Mouse (Mus musculus): ENCODE measurements around the gene Poldip3. TPM values are rescaled to one million over a fixed set of nuclear protein-coding genes. Genes with fewer than 3 reads are reported as not detected.

Gene Poldip3
- total RNA-seq, 1 experiment from 2014 or later = 96.3 TPM

GRCm38 (mm10) chr15:83107814-83108213 lies 41.4 kb downstream of the Poldip3 start:
- no peak for ATAC-seq (replicated peaks in 1 of 2; ENCODE audit: insufficient read depth in 1 of 2, low FRiP score in 2 of 2, low TSS enrichment in 1 of 2, low read depth in 1 of 2, poor library complexity in 2 of 2, severe bottlenecking in 2 of 2)

DNA sequence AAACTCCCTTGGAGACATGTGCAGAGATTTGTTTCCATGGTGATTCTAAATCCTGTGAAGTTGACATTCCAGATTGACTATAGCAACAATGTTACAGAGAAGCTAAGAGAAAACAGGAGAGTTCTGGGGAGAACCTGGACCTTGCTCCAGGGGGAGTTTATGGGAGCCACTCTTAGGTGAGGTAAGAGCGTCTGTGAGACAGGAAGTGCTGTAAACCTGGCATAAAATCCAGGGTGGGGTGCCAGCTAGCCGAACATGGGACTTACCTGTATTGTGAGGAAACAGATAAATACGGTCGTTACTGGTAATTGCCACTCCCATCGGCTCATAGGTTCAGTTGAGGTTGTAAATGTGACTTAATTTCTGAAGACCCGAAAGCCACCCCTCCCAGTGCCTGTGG lies 42.8 kb downstream of the Poldip3 start:
- ATAC-seq (replicated peaks in 1 of 2; ENCODE audit: insufficient read depth in 1 of 2, low FRiP score in 2 of 2, low TSS enrichment in 1 of 2, low read depth in 1 of 2, poor library complexity in 2 of 2, severe bottlenecking in 2 of 2) = no peak

GRCm38 (mm10) chr15:83103111-83103510 lies 46.1 kb downstream of the Poldip3 start:
- ATAC-seq (replicated peaks in 1 of 2; ENCODE audit: insufficient read depth in 1 of 2, low FRiP score in 2 of 2, low TSS enrichment in 1 of 2, low read depth in 1 of 2, poor library complexity in 2 of 2, severe bottlenecking in 2 of 2) = no peak

DNA sequence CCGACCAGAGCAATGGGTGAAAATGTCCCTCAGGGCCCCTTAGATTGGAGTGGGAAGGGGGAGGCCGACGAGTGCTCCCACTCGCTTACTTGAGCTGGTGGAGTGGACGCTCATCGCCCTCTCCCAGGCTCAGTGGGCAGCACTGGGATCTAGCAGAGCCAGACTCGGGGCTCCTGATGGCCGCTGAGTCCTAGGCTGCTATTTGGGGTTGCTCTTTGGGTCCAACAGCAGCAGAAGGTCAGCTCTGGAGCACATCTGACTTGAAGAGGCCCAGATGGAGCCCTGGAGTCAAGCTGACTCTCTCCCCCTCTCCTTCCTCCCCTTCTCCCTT lies 48.9 kb downstream of the Poldip3 start:
- no peak for ATAC-seq (replicated peaks in 1 of 2; ENCODE audit: insufficient read depth in 1 of 2, low FRiP score in 2 of 2, low TSS enrichment in 1 of 2, low read depth in 1 of 2, poor library complexity in 2 of 2, severe bottlenecking in 2 of 2)

DNA sequence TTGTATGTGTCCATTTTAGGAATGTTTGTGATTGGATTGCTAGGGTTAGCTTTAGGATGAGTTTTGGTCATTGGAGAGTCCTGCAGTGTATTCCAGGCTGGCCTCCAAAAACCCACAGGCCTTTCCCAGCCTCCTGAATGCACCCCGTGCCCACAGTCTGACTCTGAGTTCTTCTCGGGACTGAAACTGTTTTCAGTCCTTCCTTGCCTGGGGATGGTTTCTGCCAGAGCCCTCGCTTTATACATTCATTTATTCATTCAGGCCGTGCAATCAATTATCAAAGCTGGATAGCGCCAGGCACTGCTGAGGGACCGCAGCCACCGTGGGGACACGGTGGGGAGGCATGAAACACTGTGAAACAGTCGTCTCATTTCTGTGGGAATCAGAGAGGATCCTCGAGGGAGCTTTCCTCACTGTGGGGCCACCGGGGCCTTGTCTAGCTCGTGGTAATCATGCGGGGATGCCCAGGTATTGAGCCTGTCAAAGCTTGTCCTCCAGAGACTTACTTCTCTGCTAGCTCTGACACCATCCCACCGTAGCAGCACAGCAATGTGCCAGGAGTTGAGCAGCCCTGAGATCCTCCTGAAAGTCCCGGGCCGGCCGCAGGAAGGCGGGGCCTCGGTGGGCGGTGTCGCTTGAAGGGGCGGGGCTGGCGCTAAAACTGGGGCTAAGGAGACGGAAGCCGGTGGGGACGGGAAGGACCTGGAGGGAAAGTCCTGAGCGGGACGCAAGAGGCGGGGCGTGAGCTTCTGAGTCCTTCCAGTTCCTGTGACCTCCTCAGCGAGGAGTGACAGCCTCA lies 49.5 kb downstream of the Poldip3 start:
- peak; percentile 95 to 97 for ATAC-seq (replicated peaks in 1 of 2; ENCODE audit: insufficient read depth in 1 of 2, low FRiP score in 2 of 2, low TSS enrichment in 1 of 2, low read depth in 1 of 2, poor library complexity in 2 of 2, severe bottlenecking in 2 of 2)

- ATAC-seq (replicated peaks in 1 of 2; ENCODE audit: insufficient read depth in 1 of 2, low FRiP score in 2 of 2, low TSS enrichment in 1 of 2, low read depth in 1 of 2, poor library complexity in 2 of 2, severe bottlenecking in 2 of 2) = no peak
These were observed 53.2 kb downstream of the Poldip3 start for GRCm38 (mm10) chr15:83095950-83096349.

DNA sequence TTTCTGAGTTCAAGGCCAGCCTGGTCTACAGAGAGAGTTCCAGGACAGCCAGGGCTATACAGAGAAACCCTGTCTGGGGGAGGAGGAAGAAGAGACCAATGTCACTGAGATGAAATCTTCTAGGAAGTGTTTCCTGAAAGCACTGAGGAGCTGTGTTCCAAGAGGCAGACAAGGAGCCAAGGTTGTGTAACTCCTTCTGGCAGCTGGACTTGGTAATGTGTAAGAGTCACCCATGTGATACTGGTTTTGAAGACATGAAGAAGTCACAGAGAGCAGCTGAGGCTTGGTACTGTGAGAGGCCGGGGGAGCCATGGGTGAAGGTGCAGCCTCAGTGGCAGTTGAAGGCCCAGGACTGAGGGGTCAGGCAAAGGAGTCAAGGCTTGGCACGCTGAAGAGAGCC lies 55.5 kb downstream of the Poldip3 start:
- no peak for ATAC-seq (replicated peaks in 1 of 2; ENCODE audit: insufficient read depth in 1 of 2, low FRiP score in 2 of 2, low TSS enrichment in 1 of 2, low read depth in 1 of 2, poor library complexity in 2 of 2, severe bottlenecking in 2 of 2)

GRCm38 (mm10) chr15:83090874-83091273 lies 58.3 kb downstream of the Poldip3 start:
- no peak for ATAC-seq (replicated peaks in 1 of 2; ENCODE audit: insufficient read depth in 1 of 2, low FRiP score in 2 of 2, low TSS enrichment in 1 of 2, low read depth in 1 of 2, poor library complexity in 2 of 2, severe bottlenecking in 2 of 2)

DNA sequence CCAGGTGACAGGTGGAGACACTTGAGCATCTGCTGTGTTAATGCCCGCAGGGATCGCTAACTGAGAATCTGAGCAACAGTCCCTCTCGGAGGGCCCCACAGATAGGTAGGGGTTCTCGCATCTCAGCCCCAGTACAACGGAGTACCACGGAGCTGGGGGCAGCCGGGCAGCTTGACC lies 59.9 kb downstream of the Poldip3 start, which contains the start of gene Serhl:
Gene Serhl (plus strand): TSS at position 78 of the 177 bp plus-strand sequence.
- no peak for ATAC-seq (replicated peaks in 1 of 2; ENCODE audit: insufficient read depth in 1 of 2, low FRiP score in 2 of 2, low TSS enrichment in 1 of 2, low read depth in 1 of 2, poor library complexity in 2 of 2, severe bottlenecking in 2 of 2)

DNA sequence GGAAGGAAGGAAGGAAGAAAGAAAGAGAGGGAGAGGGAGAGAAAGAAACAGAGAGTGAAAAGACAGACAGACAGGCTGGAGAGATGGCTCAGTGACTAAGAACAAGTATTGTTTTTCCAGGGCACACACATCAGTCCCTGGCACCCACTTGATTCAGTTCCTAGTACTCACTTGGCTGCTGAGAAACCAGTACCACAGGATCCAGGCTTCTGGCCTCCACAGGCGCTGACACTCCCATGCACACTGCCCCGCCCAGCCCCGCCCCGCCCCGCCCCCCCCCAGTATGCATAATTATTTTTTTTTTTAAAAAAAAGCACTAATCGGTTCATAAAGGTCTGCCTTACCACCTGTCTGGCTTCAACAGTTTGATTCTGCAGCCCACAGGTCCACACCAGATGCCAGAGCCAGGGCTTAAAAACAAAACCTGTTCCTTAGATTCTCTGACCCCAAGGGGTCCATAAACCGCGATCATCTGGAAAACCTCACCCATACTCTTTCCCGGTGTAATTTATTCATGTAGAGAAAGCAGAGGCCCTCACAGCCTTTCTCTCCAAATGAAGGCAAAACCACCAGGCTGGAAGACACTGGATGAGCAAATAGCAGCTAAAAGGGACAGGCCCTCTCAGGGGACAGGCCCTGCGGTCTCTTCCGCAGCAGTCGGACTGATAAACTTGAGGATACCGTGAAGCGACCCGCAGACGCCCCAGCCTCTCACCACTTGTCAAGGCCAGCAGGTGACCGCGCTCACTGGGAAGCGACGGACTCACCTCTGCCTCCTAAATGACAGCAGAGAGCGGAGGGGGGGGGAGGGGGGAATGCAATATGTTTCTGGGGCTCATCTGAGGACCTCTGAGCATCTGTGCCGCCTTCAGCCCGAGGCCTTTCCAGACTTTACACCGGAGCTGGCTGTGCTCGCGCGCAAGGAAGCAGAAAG lies 60.4 kb downstream of the Poldip3 start:
- no peak for ATAC-seq (replicated peaks in 1 of 2; ENCODE audit: insufficient read depth in 1 of 2, low FRiP score in 2 of 2, low TSS enrichment in 1 of 2, low read depth in 1 of 2, poor library complexity in 2 of 2, severe bottlenecking in 2 of 2)

- ATAC-seq (replicated peaks in 1 of 2; ENCODE audit: insufficient read depth in 1 of 2, low FRiP score in 2 of 2, low TSS enrichment in 1 of 2, low read depth in 1 of 2, poor library complexity in 2 of 2, severe bottlenecking in 2 of 2) = no peak
These were observed 62.4 kb downstream of the Poldip3 start for GRCm38 (mm10) chr15:83086636-83087328.

- peak; percentile 76 for ATAC-seq (replicated peaks in 1 of 2; ENCODE audit: insufficient read depth in 1 of 2, low FRiP score in 2 of 2, low TSS enrichment in 1 of 2, low read depth in 1 of 2, poor library complexity in 2 of 2, severe bottlenecking in 2 of 2)
These were observed 63.3 kb downstream of the Poldip3 start for GRCm38 (mm10) chr15:83085901-83086300.

DNA sequence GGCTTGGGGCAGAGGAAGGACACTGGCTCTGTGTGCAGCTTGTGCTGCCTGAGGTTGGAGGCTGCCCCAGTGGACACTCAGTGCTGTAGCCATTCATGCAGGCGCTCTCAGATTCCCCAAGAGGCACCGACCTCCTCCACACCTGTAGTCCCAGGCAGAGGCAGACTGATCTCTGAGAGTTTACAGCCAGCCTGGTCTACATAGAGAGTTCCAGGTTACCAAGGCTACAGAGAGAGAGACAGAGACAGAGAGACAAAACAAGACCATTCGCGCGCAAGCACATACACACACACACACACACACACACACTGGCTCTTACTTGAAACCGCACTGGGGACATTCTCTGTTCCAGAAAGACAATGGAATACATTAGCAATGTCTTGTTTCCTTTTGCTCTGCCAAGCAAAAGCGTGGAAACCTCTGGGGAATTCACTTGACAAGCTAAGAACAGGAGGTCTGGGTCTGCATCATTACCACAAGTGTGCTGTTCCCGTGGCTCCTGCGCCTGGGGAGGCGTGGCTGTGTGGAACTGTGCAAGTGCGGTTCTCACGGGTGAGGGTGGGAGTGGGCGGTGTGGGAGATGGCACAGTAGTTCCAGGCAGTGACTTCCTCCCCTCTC lies 65.1 kb downstream of the Poldip3 start:
- ATAC-seq (replicated peaks in 1 of 2; ENCODE audit: insufficient read depth in 1 of 2, low FRiP score in 2 of 2, low TSS enrichment in 1 of 2, low read depth in 1 of 2, poor library complexity in 2 of 2, severe bottlenecking in 2 of 2) = no peak

- no peak for ATAC-seq (replicated peaks in 1 of 2; ENCODE audit: insufficient read depth in 1 of 2, low FRiP score in 2 of 2, low TSS enrichment in 1 of 2, low read depth in 1 of 2, poor library complexity in 2 of 2, severe bottlenecking in 2 of 2)
These were observed 65.7 kb downstream of the Poldip3 start for GRCm38 (mm10) chr15:83083530-83083929.
